Mouse (Mus musculus): ENCODE measurements around the gene Gm10717. TPM values are rescaled to one million over a fixed set of nuclear protein-coding genes. Genes with fewer than 3 reads are reported as not detected.
A peak's percentile ranks its signal among the peaks of the same experiment; 100 is the strongest.
"Not testable (repeated sequence)": the region's sequence is repeated elsewhere in the genome, so short reads cannot be mapped to it uniquely, and the experiment has no call there.

Gene Gm10717
- polyA plus RNA-seq, 1 experiment: not detected

DNA sequence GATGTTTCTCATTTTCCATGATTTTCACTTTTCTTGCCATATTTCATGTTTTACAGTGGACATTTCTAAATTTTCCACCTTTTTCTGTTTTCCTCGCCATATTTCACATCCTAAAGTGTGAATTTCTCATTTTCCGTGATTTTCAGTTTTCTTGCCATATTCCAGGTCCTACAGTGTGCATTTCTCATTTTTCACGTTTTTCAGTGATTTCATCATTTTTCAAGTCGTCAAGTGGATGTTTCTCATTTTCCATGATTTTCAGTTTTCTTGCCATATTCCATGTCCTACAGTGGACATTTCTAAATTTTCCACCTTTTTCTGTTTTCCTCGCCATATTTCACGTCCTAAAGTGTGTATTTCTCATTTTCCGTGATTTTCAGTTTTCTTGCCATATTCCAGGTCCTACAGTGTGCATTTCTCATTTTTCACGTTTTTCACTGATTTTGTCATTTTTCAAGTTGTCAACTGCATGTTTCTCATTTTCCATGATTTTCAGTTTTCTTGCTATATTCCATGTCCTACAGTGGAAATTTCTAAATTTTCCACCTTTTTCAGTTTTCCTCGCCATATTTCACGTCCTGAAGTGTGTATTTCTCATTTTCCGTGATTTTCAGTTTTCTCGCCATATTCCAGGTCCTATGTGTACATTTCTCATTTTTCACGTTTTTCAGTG, 1.8 kb upstream of the Gm10717 start, which contains the start of gene Gm10718:
TSS of gene Gm10718 (plus strand) at position 236 of the 673 bp plus-strand sequence.
- 76% methylated on average over 12 of the region's 13 CpGs for WGBS
- DNase-seq (ENCODE audit: low read depth, low spot score): not testable (repeated sequence)

DNA sequence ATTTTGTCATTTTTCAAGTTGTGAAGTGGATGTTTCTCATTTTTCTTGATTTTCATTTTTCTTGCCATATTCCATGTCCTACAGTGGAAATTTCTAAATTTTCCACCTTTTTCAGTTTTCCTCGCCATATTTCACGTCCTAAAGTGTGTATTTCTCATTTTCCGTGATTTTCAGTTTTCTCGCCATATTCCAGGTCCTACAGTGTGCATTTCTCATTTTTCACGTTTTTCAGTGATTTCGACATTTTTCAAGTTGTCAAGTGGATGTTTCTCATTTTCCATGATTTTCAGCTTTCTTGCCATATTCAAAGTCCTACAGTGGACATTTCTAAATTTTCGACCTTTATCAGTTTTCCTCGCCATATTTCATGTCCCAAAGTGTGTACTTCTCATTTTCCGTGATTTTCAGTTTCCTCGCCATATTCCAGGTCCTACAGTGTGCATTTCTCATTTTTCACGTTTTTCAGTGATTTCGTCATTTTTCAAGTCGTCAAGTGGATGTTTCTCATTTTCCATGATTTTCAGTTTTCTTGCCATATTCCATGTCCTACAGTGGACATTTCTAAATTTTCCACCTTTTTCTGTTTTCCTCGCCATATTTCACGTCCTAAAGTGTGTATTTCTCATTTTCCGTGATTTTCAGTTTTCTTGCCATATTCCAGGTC, 1.1 kb upstream of the Gm10717 start:
- WGBS: 79% methylated on average over 16 of the region's 16 CpGs
- DNase-seq (ENCODE audit: low read depth, low spot score): not testable (repeated sequence)

DNA sequence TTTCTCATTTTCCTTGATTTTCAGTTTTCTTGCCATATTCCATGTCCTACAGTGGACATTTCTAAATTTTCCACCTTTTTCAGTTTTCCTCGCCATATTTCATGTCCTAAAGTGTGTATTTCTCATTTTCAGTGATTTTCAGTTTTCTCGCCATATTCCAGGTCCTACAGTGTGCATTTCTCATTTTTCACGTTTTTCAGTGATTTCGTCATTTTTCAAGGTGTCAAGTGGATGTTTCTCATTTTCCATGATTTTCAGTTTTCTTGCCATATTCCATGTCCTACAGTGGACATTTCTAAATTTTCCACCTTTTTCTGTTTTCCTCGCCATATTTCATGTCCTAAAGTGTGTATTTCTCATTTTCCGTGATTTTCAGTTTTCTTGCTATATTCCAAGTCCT, 436 bp downstream of the Gm10717 start:
- not testable (repeated sequence) for DNase-seq (ENCODE audit: low read depth, low spot score)

DNA sequence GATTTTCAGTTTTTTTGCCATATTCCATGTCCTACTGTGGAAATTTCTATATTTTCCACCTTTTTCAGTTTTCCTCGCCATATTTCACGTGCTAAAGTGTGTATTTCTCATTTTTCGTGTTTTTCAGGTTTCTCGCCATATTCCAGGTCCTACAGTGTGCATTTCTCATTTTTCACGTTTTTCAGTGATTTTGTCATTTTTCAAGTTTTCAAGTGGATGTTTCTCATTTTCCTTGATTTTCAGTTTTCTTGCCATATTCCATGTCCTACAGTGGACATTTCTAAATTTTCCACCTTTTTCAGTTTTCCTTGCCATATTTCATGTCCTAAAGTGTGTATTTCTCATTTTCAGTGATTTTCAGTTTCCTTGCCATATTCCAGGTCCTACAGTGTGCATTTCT, 919 bp downstream of the Gm10717 start:
- WGBS: 78% methylated on average over 5 of the region's 5 CpGs
- DNase-seq (ENCODE audit: low read depth, low spot score): not testable (repeated sequence)

More for the DNA sequence above, 436 bp downstream of the Gm10717 start:
- WGBS: 75% methylated on average over 5 of the region's 6 CpGs

DNA sequence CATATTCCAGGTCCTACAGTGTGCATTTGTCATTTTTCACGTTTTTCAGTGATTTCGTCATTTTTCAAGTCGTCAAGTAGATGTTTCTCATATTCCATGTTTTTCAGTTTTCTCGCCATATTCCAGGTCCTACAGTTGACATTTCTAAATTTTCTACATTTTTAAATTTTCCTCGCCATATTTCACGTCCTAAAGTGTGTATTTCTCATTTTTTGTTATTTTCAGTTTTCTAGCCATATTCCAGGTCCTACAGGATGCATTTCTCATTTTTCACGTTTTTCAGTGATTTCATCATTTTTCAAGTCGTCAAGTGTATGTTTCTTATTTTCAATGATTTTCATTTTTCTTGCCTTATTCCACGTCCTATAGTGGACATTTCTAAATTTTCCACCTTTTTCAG, 1.5 kb downstream of the Gm10717 start:
- DNase-seq (ENCODE audit: low read depth, low spot score): not testable (repeated sequence)
- 66% methylated on average over 9 of the region's 9 CpGs for WGBS

DNA sequence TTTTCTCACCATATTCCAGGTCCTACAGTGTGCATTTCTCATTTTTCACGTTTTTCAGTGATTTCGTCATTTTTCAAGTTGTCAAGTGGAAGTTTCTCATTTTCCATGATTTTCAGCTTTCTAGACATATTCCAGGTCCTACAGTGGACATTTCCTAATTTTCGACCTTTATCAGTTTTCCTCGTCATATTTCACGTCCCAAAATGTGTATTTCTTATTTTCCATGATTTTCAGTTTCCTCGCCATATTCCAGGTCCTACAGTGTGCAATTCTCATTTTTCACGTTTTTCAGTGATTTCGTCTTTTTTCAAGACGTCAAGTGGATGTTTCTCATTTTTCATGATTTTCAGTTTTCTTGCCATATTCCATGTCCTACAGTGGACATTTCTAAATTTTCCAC, 2.0 kb downstream of the Gm10717 start:
- peak; percentile 42 for DNase-seq (ENCODE audit: low read depth, low spot score)
- WGBS: 73% methylated on average over 9 of the region's 9 CpGs

DNA sequence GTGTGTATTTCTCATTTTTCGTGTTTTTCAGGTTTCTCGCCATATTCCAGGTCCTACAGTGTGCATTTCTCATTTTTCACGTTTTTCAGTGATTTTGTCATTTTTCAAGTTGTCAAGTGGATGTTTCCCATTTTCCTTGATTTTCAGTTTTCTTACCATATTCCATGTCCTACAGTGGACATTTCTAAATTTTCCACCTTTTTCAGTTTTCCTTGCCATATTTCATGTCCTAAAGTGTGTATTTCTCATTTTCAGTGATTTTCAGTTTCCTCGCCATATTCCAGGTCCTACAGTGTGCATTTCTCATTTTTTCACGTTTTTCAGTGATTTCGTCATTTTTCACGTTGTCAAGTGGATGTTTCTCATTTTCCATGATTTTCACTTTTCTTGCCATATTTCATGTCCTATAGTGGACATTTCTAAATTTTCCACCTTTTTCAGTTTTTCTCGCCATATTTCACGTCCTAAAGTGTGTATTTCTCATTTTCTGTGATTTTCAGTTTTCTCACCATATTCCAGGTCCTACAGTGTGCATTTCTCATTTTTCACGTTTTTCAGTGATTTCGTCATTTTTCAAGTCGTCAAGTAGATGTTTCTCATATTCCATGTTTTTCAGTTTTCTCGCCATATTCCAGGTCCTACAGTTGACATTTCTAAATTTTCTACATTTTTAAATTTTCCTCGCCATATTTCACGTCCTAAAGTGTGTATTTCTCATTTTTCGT, 4.2 kb downstream of the Gm10717 start:
- WGBS: 64% methylated on average over 14 of the region's 16 CpGs
- not testable (repeated sequence) for DNase-seq (ENCODE audit: low read depth, low spot score)

DNA sequence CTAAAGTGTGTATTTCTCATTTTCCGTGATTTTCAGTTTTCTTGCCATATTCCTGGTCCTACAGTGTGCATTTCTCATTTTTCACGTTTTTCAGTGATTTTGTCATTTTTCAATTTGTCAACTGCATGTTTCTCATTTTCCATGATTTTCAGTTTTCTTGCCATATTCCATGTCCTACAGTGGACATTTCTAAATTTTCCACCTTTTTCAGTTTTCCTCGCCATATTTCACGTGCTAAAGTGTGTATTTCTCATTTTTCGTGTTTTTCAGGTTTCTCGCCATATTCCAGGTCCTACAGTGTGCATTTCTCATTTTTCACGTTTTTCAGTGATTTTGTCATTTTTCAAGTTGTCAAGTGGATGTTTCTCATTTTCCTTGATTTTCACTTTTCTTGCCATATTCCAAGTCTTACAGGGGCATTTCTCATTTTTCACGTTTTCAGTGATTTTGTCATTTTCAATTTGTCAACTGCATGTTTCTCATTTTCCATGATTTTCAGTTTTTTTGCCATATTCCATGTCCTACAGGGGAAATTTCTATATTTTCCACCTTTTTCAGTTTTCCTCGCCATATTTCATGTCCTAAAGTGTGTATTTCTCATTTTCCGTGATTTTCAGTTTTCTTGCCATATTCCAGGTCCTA, 5.6 kb downstream of the Gm10717 start:
- 65% methylated on average over 2 of the region's 10 CpGs for WGBS
- peak; percentile 100 for DNase-seq (ENCODE audit: low read depth, low spot score)

DNA sequence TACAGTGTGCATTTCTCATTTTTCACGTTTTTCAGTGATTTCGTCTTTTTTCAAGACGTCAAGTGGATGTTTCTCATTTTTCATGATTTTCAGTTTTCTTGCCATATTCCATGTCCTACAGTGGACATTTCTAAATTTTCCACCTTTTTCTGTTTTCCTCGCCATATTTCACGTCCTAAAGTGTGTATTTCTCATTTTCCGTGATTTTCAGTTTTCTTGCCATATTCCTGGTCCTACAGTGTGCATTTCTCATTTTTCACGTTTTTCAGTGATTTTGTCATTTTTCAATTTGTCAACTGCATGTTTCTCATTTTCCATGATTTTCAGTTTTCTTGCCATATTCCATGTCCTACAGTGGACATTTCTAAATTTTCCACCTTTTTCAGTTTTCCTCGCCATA, 9.1 kb downstream of the Gm10717 start, which contains the start of gene Gm17535:
TSS of gene Gm17535 (plus strand) at position 301 of the 400 bp plus-strand sequence.
- not testable (repeated sequence) for DNase-seq (ENCODE audit: low read depth, low spot score)
- WGBS: 42% methylated on average over 1 of the region's 8 CpGs

DNA sequence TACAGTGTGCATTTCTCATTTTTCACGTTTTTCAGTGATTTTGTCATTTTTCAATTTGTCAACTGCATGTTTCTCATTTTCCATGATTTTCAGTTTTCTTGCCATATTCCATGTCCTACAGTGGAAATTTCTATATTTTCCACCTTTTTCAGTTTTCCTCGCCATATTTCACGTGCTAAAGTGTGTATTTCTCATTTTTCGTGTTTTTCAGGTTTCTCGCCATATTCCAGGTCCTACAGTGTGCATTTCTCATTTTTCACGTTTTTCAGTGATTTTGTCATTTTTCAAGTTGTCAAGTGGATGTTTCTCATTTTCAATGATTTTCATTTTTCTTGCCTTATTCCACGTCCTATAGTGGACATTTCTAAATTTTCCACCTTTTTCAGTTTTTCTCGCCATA, 11.4 kb downstream of the Gm10717 start, which contains the start of gene Gm10715:
TSS of gene Gm10715 (plus strand) at position 301 of the 400 bp plus-strand sequence.
- not testable (repeated sequence) for DNase-seq (ENCODE audit: low read depth, low spot score)
- 81% methylated on average over 8 of the region's 8 CpGs for WGBS

DNA sequence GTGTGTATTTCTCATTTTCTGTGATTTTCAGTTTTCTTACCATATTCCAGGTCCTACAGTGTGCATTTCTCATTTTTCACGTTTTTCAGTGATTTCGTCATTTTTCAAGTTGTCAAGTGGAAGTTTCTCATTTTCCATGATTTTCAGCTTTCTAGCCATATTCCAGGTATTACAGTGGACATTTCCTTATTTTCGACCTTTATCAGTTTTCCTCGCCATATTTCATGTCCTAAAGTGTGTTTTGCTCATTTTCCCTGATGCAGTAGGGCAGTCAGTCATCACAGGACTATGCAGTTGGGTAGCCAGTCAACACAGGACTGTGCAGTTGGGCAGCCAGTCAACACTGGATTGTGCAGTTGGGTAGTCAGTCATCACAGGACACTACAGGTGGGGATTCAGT, 12.9 kb downstream of the Gm10717 start:
- DNase-seq (ENCODE audit: low read depth, low spot score): peak; percentile 1
- 64% methylated on average over 4 of the region's 4 CpGs for WGBS

Other genes with a start within 250 kb of the Gm10717 start
- not detected in 2 replicates for gene Gm10722, start 24.5 kb upstream of the Gm10717 start, polyA plus RNA-seq (2012; rRNA removed)
- gene Gm11168, start 22.1 kb upstream of the Gm10717 start, polyA plus RNA-seq (2012; rRNA removed): not detected in 2 replicates
- not detected in 2 replicates for gene Gm10721, start 12.3 kb upstream of the Gm10717 start, polyA plus RNA-seq (2012; rRNA removed)
- not detected in 2 replicates for gene Gm10720, start 9.8 kb upstream of the Gm10717 start, polyA plus RNA-seq (2012; rRNA removed)
- not detected in 2 replicates for gene Gm10719, start 8.0 kb upstream of the Gm10717 start, polyA plus RNA-seq (2012; rRNA removed)
- not detected in 2 replicates for gene Gm10718, start 1.9 kb upstream of the Gm10717 start, polyA plus RNA-seq (2012; rRNA removed)
- not detected in 2 replicates for gene Gm17535, start 9.2 kb downstream of the Gm10717 start, polyA plus RNA-seq (2012; rRNA removed)
- gene Gm10715, start 11.5 kb downstream of the Gm10717 start, polyA plus RNA-seq (2012; rRNA removed): not detected in 2 replicates